Comparison of ENCODE assay signal across 10 mouse cellular contexts in the genomic region with DNA sequence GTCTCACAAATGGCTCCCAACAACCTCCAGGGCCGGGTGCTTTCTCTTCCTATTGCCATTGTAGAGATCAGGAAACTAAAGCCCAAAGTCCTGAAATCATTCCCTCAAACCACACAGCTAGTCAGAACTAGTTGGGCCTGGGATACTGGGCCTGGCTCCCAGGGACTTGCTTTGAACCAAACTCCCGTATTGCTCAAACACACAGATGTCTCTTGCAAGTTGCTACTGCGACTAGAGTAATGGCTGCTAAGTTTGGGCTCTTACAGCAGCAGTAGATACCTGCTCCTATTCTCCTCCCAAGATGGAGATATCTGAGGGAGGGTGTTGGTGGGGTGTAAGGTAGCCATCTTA. TPM values are rescaled to one million over a fixed set of nuclear protein-coding genes. Genes with fewer than 3 reads are reported as not detected.
DNase-seq lines count a peak whose midpoint lies in the region; ATAC-seq lines count a peak whose summit lies in the region.
"Had no signal": no experiment of that assay in that cellular context is flagged by ENCODE, and none has a peak within 500 bp of the region (broad histone marks: within the 10 kb centered on the region; RNA-seq: fewer than 3 reads in every experiment).

No protein-coding gene starts in this region.

- peak overlapping the region; percentile 87 for H3K27ac ChIP-seq in heart, embryonic 10.5 days
- H3K27ac ChIP-seq in lung, embryonic 16.5 days (ENCODE audit: low read length): peak overlapping the region; percentile 85
- H3K27ac ChIP-seq in hindbrain, embryonic 15.5 days (replicated peaks): peak overlapping the region; percentile 1; the same call in 1 of the 2 replicates
- peak overlapping the region; percentile 49 for H3K27ac ChIP-seq in stomach, embryonic 15.5 days
- H3K27ac ChIP-seq: macrophage had no signal

- H3K9me3 ChIP-seq in heart, embryonic 10.5 days: no peaks in the 10 kb centered on the region
- H3K9me3 ChIP-seq in lung, embryonic 16.5 days (ENCODE audit: control insufficient read depth, low read length): no peaks in the 10 kb centered on the region
- H3K9me3 ChIP-seq in hindbrain, embryonic 15.5 days: no peaks in the 10 kb centered on the region
- no peaks in the 10 kb centered on the region for H3K9me3 ChIP-seq in stomach, embryonic 15.5 days

- intact Hi-C loops in heart, postnatal 14 days (cut with DNase I): no loop called here

- peak overlapping the region; percentile 29; the same call in 1 of the 2 replicates for H3K4me3 ChIP-seq in heart, embryonic 10.5 days
- H3K4me3 ChIP-seq in lung, embryonic 16.5 days (ENCODE audit: low read length): no peak overlapping the region
- no peak overlapping the region for H3K4me3 ChIP-seq in hindbrain, embryonic 15.5 days
- H3K4me3 ChIP-seq in stomach, embryonic 15.5 days (replicated peaks): no peak overlapping the region

- peak overlapping the region; percentile 7; the same call in 1 of the 2 replicates for H3K4me2 ChIP-seq in lung, embryonic 16.5 days (ENCODE audit: low read depth, low read length)
- no peak overlapping the region for H3K4me2 ChIP-seq in hindbrain, embryonic 15.5 days
- no peak overlapping the region for H3K4me2 ChIP-seq in stomach, embryonic 15.5 days

- DNase-seq in heart, embryonic 10.5 days (ENCODE audit: low spot score): no peak
- no peak for DNase-seq in heart, postnatal 14 days
- no peak for DNase-seq in lung, postnatal 4 days
- DNase-seq in layer of hippocampus, postnatal 36 days: no peak
- DNase-seq: thymus, adult 18-20 months had no signal

- H3K27me3 ChIP-seq in heart, embryonic 10.5 days (ENCODE audit: insufficient read depth, poor library complexity, severe bottlenecking): no peaks in the 10 kb centered on the region
- H3K27me3 ChIP-seq in lung, embryonic 16.5 days (ENCODE audit: control insufficient read depth, insufficient read depth, low read depth, low read length): no peaks in the 10 kb centered on the region
- H3K27me3 ChIP-seq in hindbrain, embryonic 15.5 days: no peaks in the 10 kb centered on the region
- H3K27me3 ChIP-seq in stomach, embryonic 15.5 days (replicated peaks): no peaks in the 10 kb centered on the region

- H3K4me1 ChIP-seq in heart, embryonic 10.5 days: peaks cover 48% of the 10 kb centered on the region
- peaks cover 24% of the 10 kb centered on the region for H3K4me1 ChIP-seq in lung, embryonic 16.5 days (replicated peaks; ENCODE audit: control insufficient read depth, insufficient read depth, low read length)
- no peaks in the 10 kb centered on the region for H3K4me1 ChIP-seq in hindbrain, embryonic 15.5 days (replicated peaks)
- H3K4me1 ChIP-seq in stomach, embryonic 15.5 days: peaks cover 11% of the 10 kb centered on the region; the same call in 1 of the 2 replicates

- 71% methylated on average over 3 of the region's 3 CpGs for WGBS in heart, embryonic 10.5 days
- WGBS in lung, embryonic 16.5 days: 59% methylated on average over 3 of the region's 3 CpGs
- WGBS in hindbrain, embryonic 15.5 days: 92% methylated on average over 3 of the region's 3 CpGs
- 76% methylated on average over 3 of the region's 3 CpGs for WGBS in stomach, embryonic 15.5 days

- ATAC-seq in lung, embryonic 16.5 days (ENCODE audit: low read depth): no peak
- no peak for ATAC-seq in hindbrain, embryonic 15.5 days (ENCODE audit: low FRiP score, low read depth)
- no peak for ATAC-seq in stomach, embryonic 15.5 days (ENCODE audit: insufficient read depth, low FRiP score, low read depth)
- ATAC-seq in megakaryocyte progenitor cell, adult 5-6 weeks (replicated peaks; ENCODE audit: poor library complexity): no peak

- H3K9ac ChIP-seq in lung, embryonic 16.5 days (ENCODE audit: low read length): peak overlapping the region; percentile 34; the same call in 1 of the 2 replicates
- no peak overlapping the region for H3K9ac ChIP-seq in hindbrain, embryonic 15.5 days
- no peak overlapping the region for H3K9ac ChIP-seq in stomach, embryonic 15.5 days

- H3K36me3 ChIP-seq in heart, embryonic 10.5 days: peaks cover 9% of the 10 kb centered on the region; the same call in 1 of the 2 replicates
- H3K36me3 ChIP-seq in lung, embryonic 16.5 days (ENCODE audit: control insufficient read depth, insufficient read depth, low read length): no peaks in the 10 kb centered on the region
- no peaks in the 10 kb centered on the region for H3K36me3 ChIP-seq in hindbrain, embryonic 15.5 days
- no peaks in the 10 kb centered on the region for H3K36me3 ChIP-seq in stomach, embryonic 15.5 days

RNA-seq across cellular contexts. Expression of a gene that starts 9.0 kb away (rescaled TPM):
- polyA plus RNA-seq in heart, embryonic 10.5 days (2016; fragmentation: Nextera tagmentation; extraction: Ambion mirVana): 87.1 and 149 TPM in 2 replicates
- total RNA-seq in heart, postnatal 14 days (2021): 100 to 1,000 TPM; 148 to 162 TPM
- polyA plus RNA-seq in lung, embryonic 16.5 days (2015; fragmentation: Nextera tagmentation; extraction: Ambion mirVana): 108 and 120 TPM in 2 replicates
- polyA plus RNA-seq in hindbrain, embryonic 15.5 days (2015; fragmentation: Nextera tagmentation; extraction: Ambion mirVana): 29.2 and 33.9 TPM in 2 replicates
- polyA plus RNA-seq in stomach, embryonic 15.5 days (2015; fragmentation: Nextera tagmentation; extraction: Ambion mirVana): 59.6 and 65.3 TPM in 2 replicates
- total RNA-seq in layer of hippocampus, postnatal 36 days (2021): 10 to 100 TPM; 18.9 to 19.2 TPM
- total RNA-seq in megakaryocyte progenitor cell, adult 5-6 weeks (2015): 14.7 and 15.5 TPM in 2 replicates
- 6.9 and 8.5 TPM in 2 replicates for total RNA-seq in megakaryocyte progenitor cell, adult 5-6 weeks (2017)

RNA-seq across cellular contexts. Expression of a gene that starts 33.8 kb away (rescaled TPM):
- 179 and 305 TPM in 2 replicates for polyA plus RNA-seq in heart, embryonic 10.5 days (2016; fragmentation: Nextera tagmentation; extraction: Ambion mirVana)
- 100 to 1,000 TPM; 595 to 617 TPM for total RNA-seq in heart, postnatal 14 days (2021)
- polyA plus RNA-seq in lung, embryonic 16.5 days (2015; fragmentation: Nextera tagmentation; extraction: Ambion mirVana): 67.2 and 76.7 TPM in 2 replicates
- 89.0 and 95.9 TPM in 2 replicates for polyA plus RNA-seq in hindbrain, embryonic 15.5 days (2015; fragmentation: Nextera tagmentation; extraction: Ambion mirVana)
- 21.8 and 22.1 TPM in 2 replicates for polyA plus RNA-seq in stomach, embryonic 15.5 days (2015; fragmentation: Nextera tagmentation; extraction: Ambion mirVana)
- 100 to 1,000 TPM; 114 to 119 TPM for total RNA-seq in layer of hippocampus, postnatal 36 days (2021)
- 0.12 and 1.8 TPM in 2 replicates for total RNA-seq in megakaryocyte progenitor cell, adult 5-6 weeks (2015)
- 0.12 and 0.14 TPM in 2 replicates for total RNA-seq in megakaryocyte progenitor cell, adult 5-6 weeks (2017)

RNA-seq across cellular contexts. Expression of a gene that starts 48.6 kb away (rescaled TPM):
- polyA plus RNA-seq in heart, embryonic 10.5 days (2016; fragmentation: Nextera tagmentation; extraction: Ambion mirVana): 24.7 and 34.8 TPM in 2 replicates
- 1 to 10 TPM; 6.0 to 7.4 TPM for total RNA-seq in heart, postnatal 14 days (2021)
- 22.0 and 25.5 TPM in 2 replicates for polyA plus RNA-seq in lung, embryonic 16.5 days (2015; fragmentation: Nextera tagmentation; extraction: Ambion mirVana)
- 20.4 and 22.7 TPM in 2 replicates for polyA plus RNA-seq in hindbrain, embryonic 15.5 days (2015; fragmentation: Nextera tagmentation; extraction: Ambion mirVana)
- 33.8 and 34.1 TPM in 2 replicates for polyA plus RNA-seq in stomach, embryonic 15.5 days (2015; fragmentation: Nextera tagmentation; extraction: Ambion mirVana)
- 10 to 100 TPM in 1 of 2 experiments, 1 to 10 TPM in 1; 9.3 to 11.0 TPM for total RNA-seq in layer of hippocampus, postnatal 36 days (2021)
- total RNA-seq in megakaryocyte progenitor cell, adult 5-6 weeks (2015): 18.0 and 19.1 TPM in 2 replicates
- total RNA-seq in megakaryocyte progenitor cell, adult 5-6 weeks (2017): 20.7 and 27.4 TPM in 2 replicates

RNA-seq across cellular contexts. Expression of a gene that starts 55.9 kb away (rescaled TPM):
- 25.1 and 28.4 TPM in 2 replicates for polyA plus RNA-seq in heart, embryonic 10.5 days (2016; fragmentation: Nextera tagmentation; extraction: Ambion mirVana)
- 100 to 1,000 TPM in 1 of 2 experiments, 10 to 100 TPM in 1; 97.9 to 104 TPM for total RNA-seq in heart, postnatal 14 days (2021)
- 25.4 and 26.3 TPM in 2 replicates for polyA plus RNA-seq in lung, embryonic 16.5 days (2015; fragmentation: Nextera tagmentation; extraction: Ambion mirVana)
- 24.1 and 27.7 TPM in 2 replicates for polyA plus RNA-seq in hindbrain, embryonic 15.5 days (2015; fragmentation: Nextera tagmentation; extraction: Ambion mirVana)
- 17.4 and 19.7 TPM in 2 replicates for polyA plus RNA-seq in stomach, embryonic 15.5 days (2015; fragmentation: Nextera tagmentation; extraction: Ambion mirVana)
- 100 to 1,000 TPM; 114 to 117 TPM for total RNA-seq in layer of hippocampus, postnatal 36 days (2021)
- total RNA-seq in megakaryocyte progenitor cell, adult 5-6 weeks (2015): 7.9 and 9.4 TPM in 2 replicates
- total RNA-seq in megakaryocyte progenitor cell, adult 5-6 weeks (2017): 19.0 and 24.4 TPM in 2 replicates

RNA-seq across cellular contexts. Expression of a gene that starts 57.5 kb away (rescaled TPM):
- polyA plus RNA-seq in heart, embryonic 10.5 days (2016; fragmentation: Nextera tagmentation; extraction: Ambion mirVana): 89.1 and 115 TPM in 2 replicates
- total RNA-seq in heart, postnatal 14 days (2021): 10 to 100 TPM; 30.7 to 31.3 TPM
- polyA plus RNA-seq in lung, embryonic 16.5 days (2015; fragmentation: Nextera tagmentation; extraction: Ambion mirVana): 77.2 and 85.1 TPM in 2 replicates
- 69.0 and 73.4 TPM in 2 replicates for polyA plus RNA-seq in hindbrain, embryonic 15.5 days (2015; fragmentation: Nextera tagmentation; extraction: Ambion mirVana)
- polyA plus RNA-seq in stomach, embryonic 15.5 days (2015; fragmentation: Nextera tagmentation; extraction: Ambion mirVana): 89.8 and 91.4 TPM in 2 replicates
- total RNA-seq in layer of hippocampus, postnatal 36 days (2021): 100 to 1,000 TPM; 110 to 117 TPM
- 63.4 and 79.2 TPM in 2 replicates for total RNA-seq in megakaryocyte progenitor cell, adult 5-6 weeks (2015)
- 39.3 and 42.5 TPM in 2 replicates for total RNA-seq in megakaryocyte progenitor cell, adult 5-6 weeks (2017)

Comparison
In these comparisons a context has a peak if more than half of its experiments do, and no peak if none do; other contexts are left out.
1. H3K27ac ChIP-seq: peak in every context shown above with its lines; median percentile 87 in heart, embryonic 10.5 days; 85 in lung, embryonic 16.5 days; 49 in stomach, embryonic 15.5 days; 1 in hindbrain, embryonic 15.5 days.